Mouse (Mus musculus) liver, embryonic 16.5 days (tissue): Measurements from ENCODE around the gene Bcl2l10. TPM values are rescaled to one million over a fixed set of nuclear protein-coding genes. Genes with fewer than 3 reads are reported as not detected.

ENCODE experiments used
- ATAC-seq: fragments of 200-750 bp; cut with Nextera tagmentation; 2 replicates; pipeline ENCODE4 v1.8.0; 2017; ENCODE audit warnings: low read depth, mild to moderate bottlenecking, moderate number of reproducible peaks, moderate library complexity
- H3K27ac ChIP-seq: fragments of 300-500 bp; sonication (generic); 2 replicates; pipeline ENCODE4 v1.5.1; 2014; ENCODE audit warnings: mild to moderate bottlenecking, low read length
- H3K27me3 ChIP-seq: fragments of 300-500 bp; sonication (generic); 2 replicates; pipeline ENCODE4 v1.6.1; 2014; ENCODE audit warnings: low read depth, low read length, mixed read lengths; ENCODE audit not compliant: control insufficient read depth, insufficient read depth
- H3K36me3 ChIP-seq: fragments of 300-500 bp; sonication (generic); 2 replicates; pipeline ENCODE4 v1.6.1; 2014; ENCODE audit warnings: mild to moderate bottlenecking; ENCODE audit not compliant: control insufficient read depth, insufficient read depth
- H3K4me1 ChIP-seq: fragments of 300-500 bp; sonication (generic); 2 replicates; pipeline ENCODE4 v1.6.1; 2014; ENCODE audit warnings: low read depth, low read length, mixed read lengths; ENCODE audit not compliant: control insufficient read depth
- H3K4me2 ChIP-seq: fragments of 300-500 bp; sonication (generic); 2 replicates; pipeline ENCODE4 v1.6.1; 2014; ENCODE audit warnings: low read depth, low read length, mixed read lengths
- H3K4me3 ChIP-seq: fragments of 300-500 bp; sonication (generic); 2 replicates; pipeline ENCODE4 v1.5.1; 2014; ENCODE audit warnings: low read depth, mild to moderate bottlenecking, low read length
- H3K9ac ChIP-seq: fragments of 300-500 bp; sonication (generic); 2 replicates; pipeline ENCODE4 v1.6.1; 2014; ENCODE audit warnings: low read depth, low read length
- H3K9me3 ChIP-seq: fragments of 300-500 bp; sonication (generic); replicated peaks from 2 replicates; pipeline ENCODE4 v1.6.1; 2016; ENCODE audit warnings: low read length; ENCODE audit not compliant: control insufficient read depth
- WGBS: fragments of 180-500 bp; shearing (Covaris S2); extraction: QIAGEN DNeasy Blood & Tissue Kit; methylation state at CpG from one replicate; pipeline ENCODE4 v1.1.7; 2014; ENCODE audit not compliant: insufficient replicate concordance; 5-methylcytosine and 5-hydroxymethylcytosine counted together
- polyA plus RNA-seq: library from polyadenylated mRNA; unstranded; fragments of >200 nt; fragmentation: Nextera tagmentation; extraction: Ambion mirVana; gene quantifications from 2 replicates; pipeline ENCODE4 v1.2.1, GENCODE M21; 2015

The Bcl2l10 gene
- polyA plus RNA-seq, 1 experiment from 2014 or later = not detected

- no peaks in the 10 kb centered on the region for H3K4me1 ChIP-seq
- H3K9ac ChIP-seq = no peak overlapping the region
- no peaks in the 10 kb centered on the region for H3K9me3 ChIP-seq
- no peak for ATAC-seq
- no peak overlapping the region for H3K4me3 ChIP-seq
- H3K27ac ChIP-seq = no peak overlapping the region
- H3K27me3 ChIP-seq = no peaks in the 10 kb centered on the region
- H3K36me3 ChIP-seq = no peaks in the 10 kb centered on the region
- WGBS = 81% methylated on average over 3 of the region's 3 CpGs
- no peak overlapping the region for H3K4me2 ChIP-seq
These were observed 19.5 kb upstream of the Bcl2l10 start for GRCm38 (mm10) chr9:75328047-75328446.

GRCm38 (mm10) chr9:75330821-75331220, 16.7 kb upstream of the Bcl2l10 start:
- H3K36me3 ChIP-seq = no peaks in the 10 kb centered on the region
- no peak for ATAC-seq
- 74% methylated on average over 8 of the region's 8 CpGs for WGBS

GRCm38 (mm10) chr9:75334440-75334839, 13.1 kb upstream of the Bcl2l10 start:
- Histone ChIP-seq H3K4me1 (no peaks in the 10 kb centered on the region), H3K9ac (no peak overlapping the region), H3K9me3 (no peaks in the 10 kb centered on the region), H3K4me2 (no peak overlapping the region), H3K27ac (no peak overlapping the region), H3K4me3 (no peak overlapping the region), H3K27me3 (no peaks in the 10 kb centered on the region), H3K36me3 (no peaks in the 10 kb centered on the region)
- ATAC-seq = no peak
- 51% methylated on average over 4 of the region's 4 CpGs for WGBS

More at GRCm38 (mm10) chr9:75330821-75331220, 16.7 kb upstream of the Bcl2l10 start:
- Histone ChIP-seq H3K4me2 (no peak overlapping the region), H3K9ac (no peak overlapping the region), H3K4me3 (no peak overlapping the region), H3K9me3 (no peaks in the 10 kb centered on the region), H3K27ac (no peak overlapping the region), H3K4me1 (no peaks in the 10 kb centered on the region), H3K27me3 (no peaks in the 10 kb centered on the region)

- ATAC-seq = no peak
- H3K4me1 ChIP-seq = no peaks in the 10 kb centered on the region
- H3K9ac ChIP-seq = no peak overlapping the region
- WGBS = 69% methylated on average over 6 of the region's 6 CpGs
- no peak overlapping the region for H3K27ac ChIP-seq
- H3K4me3 ChIP-seq = no peak overlapping the region
- no peaks in the 10 kb centered on the region for H3K9me3 ChIP-seq
- no peak overlapping the region for H3K4me2 ChIP-seq
- H3K36me3 ChIP-seq = no peaks in the 10 kb centered on the region
- H3K27me3 ChIP-seq = no peaks in the 10 kb centered on the region
These were observed 9.5 kb upstream of the Bcl2l10 start for GRCm38 (mm10) chr9:75338016-75338415.

GRCm38 (mm10) chr9:75342433-75342832, 5.1 kb upstream of the Bcl2l10 start:
- Histone ChIP-seq H3K4me2 (no peak overlapping the region), H3K4me1 (no peaks in the 10 kb centered on the region), H3K4me3 (no peak overlapping the region), H3K36me3 (no peaks in the 10 kb centered on the region), H3K9ac (no peak overlapping the region), H3K9me3 (no peaks in the 10 kb centered on the region), H3K27ac (no peak overlapping the region), H3K27me3 (no peaks in the 10 kb centered on the region)
- WGBS = 43% methylated on average over 4 of the region's 4 CpGs
- 0 out of 2 replicates have a peak, but pooled peaks have one; percentile 41 for ATAC-seq

- Histone ChIP-seq H3K27me3 (no peaks in the 10 kb centered on the region), H3K4me3 (no peak overlapping the region), H3K27ac (no peak overlapping the region), H3K36me3 (no peaks in the 10 kb centered on the region), H3K4me1 (no peaks in the 10 kb centered on the region), H3K9me3 (no peaks in the 10 kb centered on the region), H3K9ac (no peak overlapping the region), H3K4me2 (no peak overlapping the region)
- no peak for ATAC-seq
- 73% methylated on average over 16 of the region's 17 CpGs for WGBS
These were observed 508 bp downstream of the Bcl2l10 start for GRCm38 (mm10) chr9:75348066-75348465.

GRCm38 (mm10) chr9:75348641-75349040, 1.1 kb downstream of the Bcl2l10 start:
- Histone ChIP-seq H3K36me3 (no peaks in the 10 kb centered on the region), H3K27me3 (no peaks in the 10 kb centered on the region), H3K27ac (no peak overlapping the region), H3K9me3 (no peaks in the 10 kb centered on the region), H3K4me1 (no peaks in the 10 kb centered on the region), H3K4me3 (no peak overlapping the region), H3K9ac (no peak overlapping the region), H3K4me2 (no peak overlapping the region)
- no peak for ATAC-seq
- 60% methylated on average over 3 of the region's 3 CpGs for WGBS

GRCm38 (mm10) chr9:75353094-75353493, 5.5 kb downstream of the Bcl2l10 start:
- no peaks in the 10 kb centered on the region for H3K4me1 ChIP-seq
- 57% methylated on average over 8 of the region's 8 CpGs for WGBS
- H3K27ac ChIP-seq = no peak overlapping the region
- no peak overlapping the region for H3K4me2 ChIP-seq
- no peak overlapping the region for H3K9ac ChIP-seq
- no peaks in the 10 kb centered on the region for H3K27me3 ChIP-seq
- H3K4me3 ChIP-seq = no peak overlapping the region
- no peaks in the 10 kb centered on the region for H3K36me3 ChIP-seq
- ATAC-seq = no peak
- no peaks in the 10 kb centered on the region for H3K9me3 ChIP-seq

GRCm38 (mm10) chr9:75355783-75356182, 8.2 kb downstream of the Bcl2l10 start:
- Histone ChIP-seq H3K9ac (no peak overlapping the region), H3K9me3 (no peaks in the 10 kb centered on the region), H3K27me3 (no peaks in the 10 kb centered on the region), H3K4me3 (no peak overlapping the region), H3K4me1 (no peaks in the 10 kb centered on the region), H3K36me3 (no peaks in the 10 kb centered on the region), H3K27ac (no peak overlapping the region), H3K4me2 (no peak overlapping the region)
- 33% methylated on average over 4 of the region's 4 CpGs for WGBS
- peak; percentile 43; the same call in 1 of the 2 replicates for ATAC-seq
